Comparison of ENCODE assay signal across 8 mouse cellular contexts in the genomic region with DNA sequence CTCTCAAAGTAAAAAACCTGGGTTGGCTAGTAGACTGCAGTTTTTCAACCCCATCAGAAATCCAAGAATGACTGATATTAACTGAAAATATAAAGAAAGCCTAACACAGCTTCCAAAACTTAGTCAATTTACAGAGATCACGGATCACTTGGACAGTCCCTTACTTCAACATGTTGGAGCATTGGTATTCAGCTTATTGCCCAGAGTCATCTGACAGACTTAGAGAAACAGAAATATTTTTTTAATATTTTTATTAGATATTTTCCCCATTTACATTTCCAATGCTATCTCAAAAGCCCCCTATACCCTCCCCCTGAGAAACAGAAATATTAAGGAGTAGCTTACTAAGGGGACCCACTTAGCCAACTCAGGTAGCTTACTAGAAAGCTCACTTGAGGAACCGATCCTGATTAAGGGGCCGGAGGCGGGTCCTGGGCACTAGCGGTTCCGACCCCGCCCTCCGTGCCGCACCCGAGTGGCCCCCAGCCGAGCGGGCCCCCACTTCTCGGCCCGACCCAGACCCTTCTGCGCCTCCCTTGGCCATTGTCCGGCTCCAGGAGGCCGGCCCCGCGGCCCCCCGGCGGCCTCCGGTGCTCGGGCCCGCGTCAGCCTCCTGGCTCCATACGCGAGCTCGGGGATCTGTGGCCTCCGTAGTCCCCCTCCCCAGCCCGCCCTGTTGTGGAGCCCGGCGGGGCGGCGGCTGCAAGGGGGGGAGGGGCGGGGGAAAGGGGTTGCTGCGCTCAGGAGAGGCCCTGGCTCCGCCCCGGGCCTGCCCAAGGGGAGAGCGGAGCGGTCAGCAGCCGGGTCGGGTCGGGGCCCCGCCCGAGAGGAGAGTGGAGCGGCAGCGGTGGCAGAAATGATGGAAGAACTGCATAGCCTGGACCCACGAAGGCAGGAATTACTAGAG. TPM values are rescaled to one million over a fixed set of nuclear protein-coding genes. Genes with fewer than 3 reads are reported as not detected.
DNase-seq lines count a peak whose midpoint lies in the region; ATAC-seq and TF ChIP-seq lines count a peak whose summit lies in the region.
"Not testable (repeated sequence)": the region's sequence is repeated elsewhere in the genome, so short reads cannot be mapped to it uniquely, and the experiment has no call there.

No protein-coding gene starts in this region.

- H3K36me3 ChIP-seq in embryonic facial prominence, embryonic 13.5 days; hindbrain, embryonic 14.5 days (replicated peaks; ENCODE audit: control insufficient read depth, insufficient read depth); limb, embryonic 10.5 days: not testable (repeated sequence)

- DNase-seq in adrenal gland, adult 2 months, result peak; percentile 50
- peak; percentile 94 for DNase-seq in heart, adult 11 months
- DNase-seq in hindbrain, embryonic 14.5 days (ENCODE audit: low spot score), result peak; percentile 64
- DNase-seq in limb, embryonic 10.5 days (ENCODE audit: low spot score), result peak; percentile 94
- DNase-seq in thymus, postnatal 0 days (ENCODE audit: low spot score), result peak; percentile 14

- H3K4me3 ChIP-seq in embryonic facial prominence, embryonic 13.5 days, result peak overlapping the region; percentile 55
- H3K4me3 ChIP-seq in hindbrain, embryonic 14.5 days (replicated peaks; ENCODE audit: low read length), result peak overlapping the region; percentile 54
- peak overlapping the region; percentile 55 for H3K4me3 ChIP-seq in limb, embryonic 10.5 days
- H3K4me3 ChIP-seq in olfactory bulb, adult 2 months (ENCODE audit: insufficient read depth, low read depth, low read length), result peak overlapping the region; percentile 46

- peak overlapping the region; percentile 75 for H3K4me2 ChIP-seq in embryonic facial prominence, embryonic 13.5 days
- peak overlapping the region; percentile 78 for H3K4me2 ChIP-seq in hindbrain, embryonic 14.5 days (replicated peaks)

- WGBS in embryonic facial prominence, embryonic 13.5 days, result 7% methylated on average over 47 of the region's 48 CpGs
- 10% methylated on average over 47 of the region's 48 CpGs for WGBS in hindbrain, embryonic 14.5 days
- WGBS in limb, embryonic 10.5 days, result 9% methylated on average over 47 of the region's 48 CpGs
- 10% methylated on average over 47 of the region's 48 CpGs for WGBS in olfactory bulb, adult 2 months

- H3K27ac ChIP-seq in embryonic facial prominence, embryonic 13.5 days; olfactory bulb, adult 2 months (ENCODE audit: insufficient read depth, low read depth, low read length): not testable (repeated sequence)
- peak overlapping the region; percentile 38; the same call in 1 of the 2 replicates for H3K27ac ChIP-seq in hindbrain, embryonic 14.5 days
- H3K27ac ChIP-seq in limb, embryonic 10.5 days, result peak overlapping the region; percentile 86

- not testable (repeated sequence) for H3K4me1 ChIP-seq in embryonic facial prominence, embryonic 13.5 days; hindbrain, embryonic 14.5 days (replicated peaks; ENCODE audit: control insufficient read depth, insufficient read depth, low read length); limb, embryonic 10.5 days; olfactory bulb, adult 2 months (ENCODE audit: control insufficient read depth, insufficient read depth, low read length)

- TF ChIP-seq CTCF in olfactory bulb, adult 2 months (IDR thresholded peaks at IDR 0.05; ENCODE audit: insufficient read depth, low read depth, low read length), result not testable (repeated sequence)

- H3K9me3 ChIP-seq in embryonic facial prominence, embryonic 13.5 days, result peaks cover 33% of the 10 kb centered on the region
- peaks cover 39% of the 10 kb centered on the region for H3K9me3 ChIP-seq in hindbrain, embryonic 14.5 days (ENCODE audit: control insufficient read depth, low read length)
- not testable (repeated sequence) for H3K9me3 ChIP-seq in limb, embryonic 10.5 days (replicated peaks)

- not testable (repeated sequence) for TF ChIP-seq POLR2A in olfactory bulb, adult 2 months (IDR thresholded peaks at IDR 0.05; ENCODE audit: insufficient read depth, low read depth, low read length)

- peak; percentile 90 for ATAC-seq in embryonic facial prominence, embryonic 13.5 days (ENCODE audit: insufficient number of reproducible peaks, insufficient read depth, low FRiP score, low TSS enrichment, low read depth)
- ATAC-seq in hindbrain, embryonic 14.5 days (ENCODE audit: low FRiP score), result peak; percentile 98
- peak; percentile 70 for ATAC-seq in megakaryocyte, adult 5-6 weeks (ENCODE audit: poor library complexity, severe bottlenecking)

- not testable (repeated sequence) for H3K27me3 ChIP-seq in embryonic facial prominence, embryonic 13.5 days; hindbrain, embryonic 14.5 days (ENCODE audit: control insufficient read depth, insufficient read depth, low read length); limb, embryonic 10.5 days (ENCODE audit: low read depth, poor library complexity, severe bottlenecking)

- peak overlapping the region; percentile 76 for H3K9ac ChIP-seq in embryonic facial prominence, embryonic 13.5 days
- peak overlapping the region; percentile 82 for H3K9ac ChIP-seq in hindbrain, embryonic 14.5 days

RNA-seq across cellular contexts. Expression of a gene that starts 7.2 kb away (rescaled TPM):
- 1 to 10 TPM; 5.4 to 7.7 TPM for total RNA-seq in adrenal gland, adult 2 months (2021)
- polyA plus RNA-seq in adrenal gland, adult 2 months (2012; rRNA removed), result 0.03 TPM in 1 of 2 replicates, not detected in the other
- polyA plus RNA-seq in embryonic facial prominence, embryonic 13.5 days (2015; fragmentation: Nextera tagmentation; extraction: Ambion mirVana), result 6.9 and 7.3 TPM in 2 replicates
- 8.6 and 8.8 TPM in 2 replicates for polyA plus RNA-seq in hindbrain, embryonic 14.5 days (2014; fragmentation: Nextera tagmentation; extraction: Ambion mirVana)
- 8.3 and 9.5 TPM in 2 replicates for polyA plus RNA-seq in limb, embryonic 10.5 days (2016; fragmentation: Nextera tagmentation; extraction: Ambion mirVana)
- total RNA-seq in megakaryocyte, adult 5-6 weeks (2015), result 50.9 and 68.8 TPM in 2 replicates
- total RNA-seq in megakaryocyte, adult 5-6 weeks (2017), result 39.6 and 47.2 TPM in 2 replicates
- not detected in 2 replicates for polyA plus RNA-seq in olfactory bulb, adult 2 months (2012; ENCODE audit: insufficient read depth, insufficient read length, low replicate concordance, missing spikeins)
- polyA plus RNA-seq in thymus, postnatal 0 days (2015; fragmentation: Nextera tagmentation; extraction: Ambion mirVana), result 9.9 and 11.2 TPM in 2 replicates

Comparison
In these comparisons a context has a peak if more than half of its experiments do, and no peak if none do; other contexts are left out.
1. DNase-seq: peak in every context shown above with its lines; median percentile 94 in heart, adult 11 months; 94 in limb, embryonic 10.5 days; 64 in hindbrain, embryonic 14.5 days; 50 in adrenal gland, adult 2 months; 14 in thymus, postnatal 0 days.